Mouse (Mus musculus): ENCODE results near the gene Vapa. TPM values are rescaled to one million over a fixed set of nuclear protein-coding genes. Genes with fewer than 3 reads are reported as not detected.

Gene Vapa
- polyA plus RNA-seq, 1 experiment: 32.9 TPM

GRCm38 (mm10) chr17:65614431-65614830, 1.1 kb upstream of the Vapa start:
- TF ChIP-seq CTCF (IDR thresholded peaks at IDR 0.05; ENCODE audit: borderline replicate concordance, control insufficient read depth, extremely low read depth, insufficient read depth, low read length, poor library complexity): no peak
- no peak for TF ChIP-seq POLR2A (IDR thresholded peaks at IDR 0.05; ENCODE audit: control insufficient read depth, extremely low read depth, insufficient read depth, low read length, poor library complexity)
- no peak overlapping the region for H3K4me3 ChIP-seq (ENCODE audit: control insufficient read depth, insufficient read depth, low read length)
- H3K27ac ChIP-seq (ENCODE audit: control insufficient read depth, insufficient read depth, low read length): no peak overlapping the region
- no peak for DNase-seq
- H3K36me3 ChIP-seq (ENCODE audit: control insufficient read depth, insufficient read depth, low read length): no peaks in the 10 kb centered on the region
- no peaks in the 10 kb centered on the region for H3K4me1 ChIP-seq (replicated peaks; ENCODE audit: control insufficient read depth, insufficient read depth, low read length)
- no peaks in the 10 kb centered on the region for H3K27me3 ChIP-seq (ENCODE audit: control insufficient read depth, insufficient read depth, low read length)
- WGBS: 9% methylated on average over 9 of the region's 9 CpGs

GRCm38 (mm10) chr17:65613142-65613462, 253 bp downstream of the Vapa start:
- Histone ChIP-seq H3K36me3 (ENCODE audit: control insufficient read depth, insufficient read depth, low read length) (no peaks in the 10 kb centered on the region), H3K4me3 (ENCODE audit: control insufficient read depth, insufficient read depth, low read length) (peak overlapping the region; percentile 75), H3K4me1 (replicated peaks; ENCODE audit: control insufficient read depth, insufficient read depth, low read length) (no peaks in the 10 kb centered on the region), H3K27ac (ENCODE audit: control insufficient read depth, insufficient read depth, low read length) (peak overlapping the region; percentile 71), H3K27me3 (ENCODE audit: control insufficient read depth, insufficient read depth, low read length) (no peaks in the 10 kb centered on the region)
- no peak for DNase-seq
- under 1% methylated on average over 42 of the region's 42 CpGs for WGBS
- TF ChIP-seq CTCF (IDR thresholded peaks at IDR 0.05; ENCODE audit: borderline replicate concordance, control insufficient read depth, extremely low read depth, insufficient read depth, low read length, poor library complexity) (no peak), POLR2A (IDR thresholded peaks at IDR 0.05; ENCODE audit: control insufficient read depth, extremely low read depth, insufficient read depth, low read length, poor library complexity) (no peak)

- 4% methylated on average over 77 of the region's 91 CpGs for WGBS
- Histone ChIP-seq H3K4me1 (replicated peaks; ENCODE audit: control insufficient read depth, insufficient read depth, low read length) (peaks cover 3% of the 10 kb centered on the region; the same call in 1 of the 2 replicates), H3K4me3 (ENCODE audit: control insufficient read depth, insufficient read depth, low read length) (peak overlapping the region; percentile 75), H3K27me3 (ENCODE audit: control insufficient read depth, insufficient read depth, low read length) (no peaks in the 10 kb centered on the region), H3K27ac (ENCODE audit: control insufficient read depth, insufficient read depth, low read length) (peak overlapping the region; percentile 71), H3K36me3 (ENCODE audit: control insufficient read depth, insufficient read depth, low read length) (no peaks in the 10 kb centered on the region)
- TF ChIP-seq POLR2A (IDR thresholded peaks at IDR 0.05; ENCODE audit: control insufficient read depth, extremely low read depth, insufficient read depth, low read length, poor library complexity): no peak
- no peak for TF ChIP-seq CTCF (IDR thresholded peaks at IDR 0.05; ENCODE audit: borderline replicate concordance, control insufficient read depth, extremely low read depth, insufficient read depth, low read length, poor library complexity)
- DNase-seq: peak; percentile 43
Observed at GRCm38 (mm10) chr17:65612391-65613141, 789 bp downstream of the Vapa start.

GRCm38 (mm10) chr17:65611721-65612120, 1.6 kb downstream of the Vapa start:
- H3K4me3 ChIP-seq (ENCODE audit: control insufficient read depth, insufficient read depth, low read length): no peak overlapping the region

GRCm38 (mm10) chr17:65608743-65609142, 4.6 kb downstream of the Vapa start:
- Histone ChIP-seq H3K4me1 (replicated peaks; ENCODE audit: control insufficient read depth, insufficient read depth, low read length) (peaks cover 6% of the 10 kb centered on the region), H3K36me3 (ENCODE audit: control insufficient read depth, insufficient read depth, low read length) (no peaks in the 10 kb centered on the region), H3K27ac (ENCODE audit: control insufficient read depth, insufficient read depth, low read length) (no peak overlapping the region), H3K4me3 (ENCODE audit: control insufficient read depth, insufficient read depth, low read length) (no peak overlapping the region), H3K27me3 (ENCODE audit: control insufficient read depth, insufficient read depth, low read length) (no peaks in the 10 kb centered on the region)
- WGBS: 72% methylated on average over 5 of the region's 5 CpGs
- DNase-seq: no peak
- no peak for TF ChIP-seq CTCF (IDR thresholded peaks at IDR 0.05; ENCODE audit: borderline replicate concordance, control insufficient read depth, extremely low read depth, insufficient read depth, low read length, poor library complexity)
- no peak for TF ChIP-seq POLR2A (IDR thresholded peaks at IDR 0.05; ENCODE audit: control insufficient read depth, extremely low read depth, insufficient read depth, low read length, poor library complexity)

More at GRCm38 (mm10) chr17:65611721-65612120, 1.6 kb downstream of the Vapa start:
- no peaks in the 10 kb centered on the region for H3K36me3 ChIP-seq (ENCODE audit: control insufficient read depth, insufficient read depth, low read length)
- no peaks in the 10 kb centered on the region for H3K27me3 ChIP-seq (ENCODE audit: control insufficient read depth, insufficient read depth, low read length)
- H3K4me1 ChIP-seq (replicated peaks; ENCODE audit: control insufficient read depth, insufficient read depth, low read length): peaks cover 6% of the 10 kb centered on the region
- WGBS: 9% methylated on average over 4 of the region's 4 CpGs
- H3K27ac ChIP-seq (ENCODE audit: control insufficient read depth, insufficient read depth, low read length): no peak overlapping the region
- DNase-seq: no peak
- TF ChIP-seq POLR2A (IDR thresholded peaks at IDR 0.05; ENCODE audit: control insufficient read depth, extremely low read depth, insufficient read depth, low read length, poor library complexity) (no peak), CTCF (IDR thresholded peaks at IDR 0.05; ENCODE audit: borderline replicate concordance, control insufficient read depth, extremely low read depth, insufficient read depth, low read length, poor library complexity) (no peak)

GRCm38 (mm10) chr17:65608312-65608687, 5.1 kb downstream of the Vapa start:
- Histone ChIP-seq H3K4me3 (ENCODE audit: control insufficient read depth, insufficient read depth, low read length) (no peak overlapping the region), H3K4me1 (replicated peaks; ENCODE audit: control insufficient read depth, insufficient read depth, low read length) (peaks cover 6% of the 10 kb centered on the region), H3K27ac (ENCODE audit: control insufficient read depth, insufficient read depth, low read length) (no peak overlapping the region), H3K36me3 (ENCODE audit: control insufficient read depth, insufficient read depth, low read length) (no peaks in the 10 kb centered on the region), H3K27me3 (ENCODE audit: control insufficient read depth, insufficient read depth, low read length) (no peaks in the 10 kb centered on the region)
- TF ChIP-seq POLR2A (IDR thresholded peaks at IDR 0.05; ENCODE audit: control insufficient read depth, extremely low read depth, insufficient read depth, low read length, poor library complexity) (no peak), CTCF (IDR thresholded peaks at IDR 0.05; ENCODE audit: borderline replicate concordance, control insufficient read depth, extremely low read depth, insufficient read depth, low read length, poor library complexity) (no peak)
- WGBS: 84% methylated on average over 2 of the region's 2 CpGs
- no peak for DNase-seq

Data from thymus, adult 2 months (tissue).